Mouse (Mus musculus) MEL (cell line): Measurements from ENCODE around the gene Lrtm1. TPM values are rescaled to one million over a fixed set of nuclear protein-coding genes. Genes with fewer than 3 reads are reported as not detected.

Source experiments
- DNase-seq: peaks from one replicate; pipeline ENCODE4 v3.0.0; 2011; ENCODE audit warnings: low read depth, low spot score
- H3K27ac ChIP-seq: 2 replicates; pipeline ENCODE4 v1.5.1; 2012; ENCODE audit warnings: low read depth, mild to moderate bottlenecking, control low read depth, low read length, moderate library complexity; ENCODE audit not compliant: control insufficient read depth
- H3K27me3 ChIP-seq, 2 experiments: fragments of 150-350 bp in 1 of 2; sonication (generic) in 1 of 2; 2 replicates each; pipeline ENCODE4 v1.6.1; 2012; ENCODE audit warnings: low read length in 2 of 2, mild to moderate bottlenecking in 2 of 2, improper control_type of control experiment in 1 of 2, moderate library complexity in 1 of 2; ENCODE audit not compliant: insufficient read depth in 2 of 2, control insufficient read depth in 1 of 2
- H3K36me3 ChIP-seq, 2 experiments: 2 replicates each; pipeline ENCODE4 v1.6.1; 2012 to 2014; ENCODE audit warnings: low read length in 2 of 2, improper control_type of control experiment in 1 of 2, inconsistent platforms in 1 of 2, mild to moderate bottlenecking in 1 of 2; ENCODE audit not compliant: insufficient read depth in 2 of 2, control insufficient read depth in 1 of 2
- H3K4me1 ChIP-seq, 2 experiments: fragments of 150-350 bp in 1 of 2; sonication (generic) in 1 of 2; 2 replicates each; pipeline ENCODE4 v1.6.1; 2012; ENCODE audit warnings: low read length in 2 of 2, improper control_type of control experiment in 1 of 2, mild to moderate bottlenecking in 1 of 2; ENCODE audit not compliant: insufficient read depth in 2 of 2, control insufficient read depth in 1 of 2
- H3K4me3 ChIP-seq, 2 experiments: fragments of 150-350 bp in 1 of 2; sonication (generic) in 1 of 2; 2 replicates each; pipeline ENCODE4 v1.5.1; 2012; ENCODE audit warnings: low read depth in 2 of 2, low read length in 2 of 2, mild to moderate bottlenecking in 2 of 2, moderate library complexity in 2 of 2, control low read depth in 1 of 2, improper control_type of control experiment in 1 of 2; ENCODE audit not compliant: control insufficient read depth in 1 of 2, insufficient read depth in 1 of 2
- H3K79me2 ChIP-seq: 2 replicates; pipeline ENCODE4 v1.6.1; 2012; ENCODE audit warnings: mild to moderate bottlenecking, low read length, moderate library complexity; ENCODE audit not compliant: control insufficient read depth, poor library complexity, insufficient read depth
- H3K9ac ChIP-seq: 2 replicates; pipeline ENCODE4 v1.6.1; 2012; ENCODE audit warnings: low read depth, mild to moderate bottlenecking, control low read depth, low read length, moderate library complexity; ENCODE audit not compliant: control insufficient read depth, poor library complexity, severe bottlenecking
- H3K9me3 ChIP-seq: fragments of 150-350 bp; sonication (generic); replicated peaks from 2 replicates; pipeline ENCODE4 v1.6.1; 2012; ENCODE audit warnings: mild to moderate bottlenecking, low read length, improper control_type of control experiment, moderate library complexity; ENCODE audit not compliant: insufficient read depth
- BHLHE40 ChIP-seq: IDR thresholded peaks from 2 replicates; pipeline ENCODE4 v1.6.1; 2012; ENCODE audit warnings: low read depth, mild to moderate bottlenecking, inconsistent platforms, low read length, improper control_type of control experiment, borderline replicate concordance
- CHD1 ChIP-seq: IDR thresholded peaks from 2 replicates; pipeline ENCODE4 v1.6.1; 2012; ENCODE audit warnings: low read depth, mild to moderate bottlenecking, inconsistent platforms, low read length, improper control_type of control experiment
- CHD2 ChIP-seq: IDR thresholded peaks from 2 replicates; pipeline ENCODE4 v1.6.1; 2011; ENCODE audit warnings: low read length, improper control_type of control experiment
- CTCF ChIP-seq, 3 experiments: IDR thresholded peaks in 2 of 3; conservative IDR thresholded peaks in 1 of 3; 2 replicates each; pipeline ENCODE4 v1.5.1; 2011 to 2012; ENCODE audit warnings: low read length in 3 of 3, low read depth in 2 of 3, mild to moderate bottlenecking in 2 of 3, improper control_type of control experiment in 1 of 3, inconsistent platforms in 1 of 3, mixed read lengths in 1 of 3, moderate library complexity in 1 of 3; ENCODE audit not compliant: control insufficient read depth in 1 of 3, insufficient read depth in 1 of 3, poor library complexity in 1 of 3, severe bottlenecking in 1 of 3
- E2F4 ChIP-seq: IDR thresholded peaks from 2 replicates; pipeline ENCODE4 v1.6.1; 2011; ENCODE audit warnings: low read depth, low read length, improper control_type of control experiment, borderline replicate concordance
- ELF1 ChIP-seq: IDR thresholded peaks from 2 replicates; pipeline ENCODE4 v1.6.1; 2014; ENCODE audit warnings: low read depth, mild to moderate bottlenecking, inconsistent platforms, low read length, improper control_type of control experiment, moderate library complexity
- GATA1 ChIP-seq: IDR thresholded peaks from 2 replicates; pipeline ENCODE4 v1.6.1; 2011; ENCODE audit warnings: low read depth, low read length, improper control_type of control experiment
- HCFC1 ChIP-seq: IDR thresholded peaks from 2 replicates; pipeline ENCODE4 v1.6.1; 2012; ENCODE audit warnings: low read depth, mild to moderate bottlenecking, inconsistent platforms, low read length, improper control_type of control experiment, moderate library complexity
- JUND ChIP-seq: IDR thresholded peaks from 2 replicates; pipeline ENCODE4 v1.6.1; 2011; ENCODE audit warnings: low read depth, mild to moderate bottlenecking, improper control_type of control experiment, low read length
- KAT2A ChIP-seq: conservative IDR thresholded peaks from 2 replicates; pipeline ENCODE4 v1.6.1; 2012; ENCODE audit warnings: low read depth, low read length, improper control_type of control experiment, inconsistent platforms
- MAFK ChIP-seq: IDR thresholded peaks from 2 replicates; pipeline ENCODE4 v1.6.1; 2011; ENCODE audit warnings: low read depth, mild to moderate bottlenecking, low read length, improper control_type of control experiment, borderline replicate concordance
- MAX ChIP-seq: IDR thresholded peaks from 2 replicates; pipeline ENCODE4 v1.6.1; 2011; ENCODE audit warnings: low read length, improper control_type of control experiment
- MEF2A ChIP-seq: IDR thresholded peaks from 2 replicates; pipeline ENCODE4 v1.6.1; 2014; ENCODE audit warnings: low read depth, mild to moderate bottlenecking, inconsistent platforms, low read length, improper control_type of control experiment; ENCODE audit not compliant: poor library complexity, insufficient replicate concordance, severe bottlenecking; ENCODE audit errors: extremely low read depth
- MYB ChIP-seq: IDR thresholded peaks from 2 replicates; pipeline ENCODE4 v1.6.1; 2011; ENCODE audit warnings: mild to moderate bottlenecking, low read depth, low read length, improper control_type of control experiment
- NELFE ChIP-seq: IDR thresholded peaks from 2 replicates; pipeline ENCODE4 v1.6.1; 2011; ENCODE audit warnings: low read depth, low read length, improper control_type of control experiment
- POLR2A ChIP-seq, 2 experiments: IDR thresholded peaks; 2 replicates each; pipeline ENCODE4 v1.6.1; 2011 to 2012; ENCODE audit warnings: low read length in 2 of 2, mild to moderate bottlenecking in 2 of 2, control low read depth in 1 of 2, improper control_type of control experiment in 1 of 2, low read depth in 1 of 2, moderate library complexity in 1 of 2; ENCODE audit not compliant: control insufficient read depth in 1 of 2, insufficient read depth in 1 of 2, poor library complexity in 1 of 2
- POLR2AphosphoS2 ChIP-seq: IDR thresholded peaks from 2 replicates; pipeline ENCODE4 v1.6.1; 2011; ENCODE audit warnings: low read length, improper control_type of control experiment
- POLR2AphosphoS5 ChIP-seq: IDR thresholded peaks from 2 replicates; pipeline ENCODE4 v1.6.1; 2012; ENCODE audit warnings: low read depth, borderline replicate concordance, mild to moderate bottlenecking, inconsistent platforms, low read length, moderate library complexity, mixed read lengths
- RAD21 ChIP-seq: IDR thresholded peaks from 2 replicates; pipeline ENCODE4 v1.6.1; 2011; ENCODE audit warnings: mild to moderate bottlenecking, low read depth, low read length, improper control_type of control experiment
- RCOR1 ChIP-seq: IDR thresholded peaks from 2 replicates; pipeline ENCODE4 v1.6.1; 2012; ENCODE audit warnings: low read depth, mild to moderate bottlenecking, inconsistent platforms, low read length, improper control_type of control experiment
- SIN3A ChIP-seq: IDR thresholded peaks from 2 replicates; pipeline ENCODE4 v1.6.1; 2012; ENCODE audit warnings: low read length, improper control_type of control experiment, inconsistent platforms
- SMC3 ChIP-seq: IDR thresholded peaks from 2 replicates; pipeline ENCODE4 v1.6.1; 2011; ENCODE audit warnings: low read depth, low read length, improper control_type of control experiment
- TBP ChIP-seq: IDR thresholded peaks from 2 replicates; pipeline ENCODE4 v1.8.0; 2011; ENCODE audit warnings: low read depth, low read length, improper control_type of control experiment
- UBTF ChIP-seq: IDR thresholded peaks from 2 replicates; pipeline ENCODE4 v1.6.1; 2012; ENCODE audit warnings: low read depth, mild to moderate bottlenecking, inconsistent platforms, low read length, improper control_type of control experiment, moderate library complexity, borderline replicate concordance; ENCODE audit not compliant: insufficient read depth
- USF1 ChIP-seq: IDR thresholded peaks from 2 replicates; pipeline ENCODE4 v1.6.1; 2014; ENCODE audit warnings: low read depth, mild to moderate bottlenecking, inconsistent platforms, low read length, improper control_type of control experiment, moderate library complexity
- USF2 ChIP-seq, 2 experiments: IDR thresholded peaks; 2 replicates each; pipeline ENCODE4 v1.6.1; 2011 to 2012; ENCODE audit warnings: improper control_type of control experiment in 2 of 2, low read length in 2 of 2, borderline replicate concordance in 1 of 2, inconsistent platforms in 1 of 2, low read depth in 1 of 2, mild to moderate bottlenecking in 1 of 2; ENCODE audit not compliant: insufficient read depth in 1 of 2
- ZC3H11A ChIP-seq: IDR thresholded peaks from 2 replicates; pipeline ENCODE4 v1.6.1; 2012; ENCODE audit warnings: low read depth, mild to moderate bottlenecking, inconsistent platforms, low read length, improper control_type of control experiment
- ZMIZ1 ChIP-seq: IDR thresholded peaks from 2 replicates; pipeline ENCODE4 v1.6.1; 2012; ENCODE audit warnings: low read depth, mild to moderate bottlenecking, inconsistent platforms, low read length, improper control_type of control experiment, moderate library complexity
- ZNF384 ChIP-seq: IDR thresholded peaks from 2 replicates; pipeline ENCODE4 v1.6.1; 2012; ENCODE audit warnings: low read depth, mild to moderate bottlenecking, inconsistent platforms, low read length, improper control_type of control experiment
- polyA plus RNA-seq, 2 experiments: library from polyadenylated mRNA; stranded (reverse) in 1 of 2; unstranded in 1 of 2; fragments of >175 nt in 1 of 2; fragments of >200 nt in 1 of 2; gene quantifications; 2 replicates each; pipeline versions ENCODE4 v1.2.1 to v1.2.4; 2012; ENCODE audit warnings: low replicate concordance in 2 of 2, low read depth in 1 of 2; ENCODE audit not compliant: insufficient read length in 2 of 2, insufficient read depth in 1 of 2, missing spikeins in 1 of 2
- total RNA-seq: library from RNA; depleted of rRNA; stranded (reverse); fragments of 300-350 nt; gene quantifications from 2 replicates; pipeline ENCODE4 v1.2.3, GENCODE M21; 2012

Gene Lrtm1
- total and polyA plus RNA-seq, 3 experiments, result not detected

DNA sequence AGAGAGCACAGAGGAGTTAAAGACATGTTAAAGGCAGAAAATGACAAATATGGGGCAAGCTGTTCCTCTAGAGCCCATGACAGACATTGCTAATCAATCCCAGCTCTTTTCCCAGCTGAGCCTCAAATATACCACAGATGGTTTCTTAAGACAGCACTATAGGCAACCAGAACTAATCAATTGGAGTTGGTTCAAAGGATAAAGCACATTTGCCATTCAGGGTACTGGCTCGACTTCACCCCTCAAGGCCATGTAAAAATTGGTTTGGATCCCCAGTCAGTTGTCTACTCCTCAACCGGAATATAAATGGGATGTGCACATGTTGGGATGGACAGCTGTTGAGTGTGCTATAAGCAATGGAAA lies 11.1 kb downstream of the Lrtm1 start:
- H3K27me3 ChIP-seq, result no peaks in the 10 kb centered on the region
- H3K4me3 ChIP-seq, result no peak overlapping the region
- no peaks in the 10 kb centered on the region for H3K36me3 ChIP-seq
- no peak overlapping the region for H3K9ac ChIP-seq
- no peaks in the 10 kb centered on the region for H3K79me2 ChIP-seq
- no peak for DNase-seq
- TF ChIP-seq NELFE, result no peak
- TF ChIP-seq CTCF (IDR thresholded peaks at IDR 0.05 in 2 of 3, conservative IDR thresholded peaks at IDR 0.05 in 1 of 3; ENCODE audit: control insufficient read depth in 1 of 3, insufficient read depth in 1 of 3, low read depth in 2 of 3, low read length in 3 of 3, poor library complexity in 1 of 3, severe bottlenecking in 1 of 3), result no peak
- TF ChIP-seq CHD1, result no peak
- TF ChIP-seq ZC3H11A, result no peak
- no peak for TF ChIP-seq ZMIZ1
- no peak for TF ChIP-seq USF2 (IDR thresholded peaks at IDR 0.05; ENCODE audit: borderline replicate concordance in 1 of 2, insufficient read depth in 1 of 2, low read depth in 1 of 2, low read length in 2 of 2)
- TF ChIP-seq GATA1, result no peak
- TF ChIP-seq USF1, result no peak
- TF ChIP-seq TBP, result no peak
- no peak for TF ChIP-seq POLR2AphosphoS2
- TF ChIP-seq MEF2A, result no peak
- TF ChIP-seq MAX, result no peak
- TF ChIP-seq JUND, result no peak
- no peak for TF ChIP-seq BHLHE40
- TF ChIP-seq ELF1, result no peak
- TF ChIP-seq HCFC1, result no peak
- TF ChIP-seq MYB, result no peak
- no peak for TF ChIP-seq POLR2A (IDR thresholded peaks at IDR 0.05; ENCODE audit: control insufficient read depth in 1 of 2, insufficient read depth in 1 of 2, low read depth in 1 of 2, low read length in 2 of 2, poor library complexity in 1 of 2)
- no peak for TF ChIP-seq POLR2AphosphoS5
- TF ChIP-seq, all 39 proteins: peak for 0
- no peaks in the 10 kb centered on the region for H3K4me1 ChIP-seq
- H3K9me3 ChIP-seq, result no peaks in the 10 kb centered on the region
- no peak overlapping the region for H3K27ac ChIP-seq

DNA sequence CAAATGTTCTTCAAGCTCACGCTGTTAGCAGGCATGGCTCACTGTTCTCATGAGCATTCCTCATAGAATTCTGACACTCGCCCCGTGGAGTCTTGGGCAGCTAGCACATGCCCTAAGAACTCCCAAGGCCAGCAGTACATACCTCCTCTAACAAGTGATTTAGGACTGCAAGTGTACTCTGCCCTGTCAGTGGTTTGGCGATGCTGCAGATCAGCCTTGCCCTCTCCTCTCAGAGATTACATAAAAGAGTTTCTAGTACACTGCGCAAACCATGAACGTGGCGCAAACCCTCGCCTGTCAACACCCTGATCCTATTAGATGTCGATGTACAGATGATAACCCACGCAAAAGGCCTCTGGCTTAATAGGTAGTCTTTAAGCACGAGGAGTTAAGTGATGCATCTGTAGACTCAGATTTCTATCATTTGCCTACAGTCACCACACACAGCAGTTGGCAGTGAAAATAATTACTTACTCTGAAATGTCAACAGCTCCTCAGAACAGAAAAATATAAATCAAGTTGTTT lies 11.9 kb downstream of the Lrtm1 start:
- H3K27me3 ChIP-seq, result no peaks in the 10 kb centered on the region
- TF ChIP-seq E2F4 (no peak), MYB (no peak), SMC3 (no peak), CHD2 (no peak), MEF2A (no peak), BHLHE40 (no peak), RAD21 (no peak), UBTF (no peak), TBP (no peak), NELFE (no peak), JUND (no peak), MAFK (no peak), ZNF384 (no peak), RCOR1 (no peak), KAT2A (no peak), SIN3A (no peak)
- TF ChIP-seq, all 39 proteins: peak for 0
- Histone ChIP-seq H3K9ac (no peak overlapping the region), H3K4me3 (no peak overlapping the region), H3K79me2 (no peaks in the 10 kb centered on the region), H3K27ac (no peak overlapping the region), H3K4me1 (no peaks in the 10 kb centered on the region), H3K36me3 (no peaks in the 10 kb centered on the region), H3K9me3 (no peaks in the 10 kb centered on the region)
- DNase-seq, result no peak
